Mouse (Mus musculus): ENCODE measurements around the gene Kif2c.

GRCm38 (mm10) chr4:117117931-117118330 lies 64.5 kb downstream of the Kif2c start:
- TF ChIP-seq CTCF (IDR thresholded peaks at IDR 0.05; ENCODE audit: borderline replicate concordance, extremely low read depth, insufficient read depth, insufficient read length) (no peak), POLR2A (IDR thresholded peaks at IDR 0.05; ENCODE audit: borderline replicate concordance, extremely low read depth, insufficient read depth, insufficient read length, poor library complexity, severe bottlenecking) (no peak)

All from brain, embryonic 14.5 days (tissue).